Mouse (Mus musculus): ENCODE measurements around the gene Ins2. TPM values are rescaled to one million over a fixed set of nuclear protein-coding genes. Genes with fewer than 3 reads are reported as not detected.

The Ins2 gene
- 236 and 308 TPM in 2 replicates for polyA plus RNA-seq (2015; fragmentation: Nextera tagmentation; extraction: Ambion mirVana)

DNA sequence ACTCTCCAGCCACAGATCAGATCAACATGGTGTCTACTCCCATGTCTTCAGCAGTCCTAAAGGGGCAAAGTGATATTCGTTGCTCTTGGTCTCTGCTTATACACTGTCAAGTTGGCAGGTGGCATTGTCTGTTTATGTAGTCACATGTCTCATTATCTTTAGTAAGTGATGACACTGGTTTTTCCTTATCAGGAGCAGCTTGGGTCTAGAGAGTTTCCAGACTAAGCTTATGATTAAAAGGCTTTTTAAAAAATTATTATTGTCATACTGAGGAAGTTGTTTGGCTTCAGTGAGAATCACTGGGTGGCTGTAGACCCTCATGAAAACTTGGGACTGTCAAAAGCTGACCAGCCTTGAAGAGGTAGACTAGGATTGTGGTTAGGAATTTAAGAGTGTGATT is at the start of gene Ins2:
Gene Ins2 (minus strand): TSS at position 101 of the 400 bp plus-strand sequence.
- 76% methylated on average over 1 of the region's 1 CpGs for WGBS
- Histone ChIP-seq H3K4me2 (ENCODE audit: low read depth, low read length) (no peak within 1 kb of the TSS), H3K9me3 (ENCODE audit: control insufficient read depth, low read length) (no peaks in the 10 kb centered on the region), H3K36me3 (ENCODE audit: control insufficient read depth, insufficient read depth, low read length) (no peaks in the 10 kb centered on the region), H3K4me1 (ENCODE audit: control insufficient read depth, insufficient read depth, low read length) (no peaks in the 10 kb centered on the region), H3K27ac (ENCODE audit: low read length) (no peak within 1 kb of the TSS), H3K4me3 (ENCODE audit: low read length) (no peak within 1 kb of the TSS), H3K27me3 (replicated peaks; ENCODE audit: control insufficient read depth, insufficient read depth, low read length) (no peaks in the 10 kb centered on the region), H3K9ac (ENCODE audit: low read depth, low read length) (no peak within 1 kb of the TSS)
- no peak for ATAC-seq

DNA sequence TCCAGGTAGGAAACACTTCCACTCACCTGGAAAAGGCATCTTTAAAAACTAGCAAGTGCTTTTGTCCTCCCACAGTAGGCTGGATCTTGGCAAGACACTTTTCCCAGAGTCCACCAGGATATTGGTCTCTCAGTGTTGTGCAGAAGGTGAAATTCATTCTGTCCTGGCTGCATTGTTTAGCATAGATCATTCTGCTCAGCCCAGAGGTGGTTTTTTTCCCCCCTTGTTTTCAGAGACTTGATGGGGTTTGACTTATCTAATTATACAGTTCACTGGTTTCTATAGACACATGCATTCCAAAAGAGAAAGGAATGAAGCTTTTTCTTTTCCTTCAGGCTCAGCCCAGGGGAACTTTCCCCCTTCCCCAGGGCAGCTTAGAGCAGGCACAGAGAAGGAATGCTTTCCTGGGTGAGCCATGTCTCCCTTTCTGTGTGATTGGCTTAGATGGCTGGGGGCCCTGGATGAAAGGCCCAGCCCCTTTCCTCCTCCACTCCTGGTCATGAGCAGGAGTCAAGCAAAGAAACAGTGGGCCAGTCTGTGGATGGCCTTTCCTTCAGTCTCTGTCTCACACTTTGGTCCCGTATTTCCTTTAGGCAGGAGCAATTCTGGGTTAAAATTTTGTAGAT is 49.6 kb upstream of the Ins2 start:
- no peak for ATAC-seq
- Histone ChIP-seq H3K27ac (ENCODE audit: low read length) (no peak overlapping the region), H3K4me3 (ENCODE audit: low read length) (no peak overlapping the region), H3K36me3 (ENCODE audit: control insufficient read depth, insufficient read depth, low read length) (no peaks in the 10 kb centered on the region), H3K4me1 (ENCODE audit: control insufficient read depth, insufficient read depth, low read length) (no peaks in the 10 kb centered on the region), H3K27me3 (replicated peaks; ENCODE audit: control insufficient read depth, insufficient read depth, low read length) (no peaks in the 10 kb centered on the region), H3K9me3 (ENCODE audit: control insufficient read depth, low read length) (no peaks in the 10 kb centered on the region), H3K4me2 (ENCODE audit: low read depth, low read length) (no peak overlapping the region), H3K9ac (ENCODE audit: low read depth, low read length) (no peak overlapping the region)
- WGBS: 67% methylated on average over 1 of the region's 1 CpGs

DNA sequence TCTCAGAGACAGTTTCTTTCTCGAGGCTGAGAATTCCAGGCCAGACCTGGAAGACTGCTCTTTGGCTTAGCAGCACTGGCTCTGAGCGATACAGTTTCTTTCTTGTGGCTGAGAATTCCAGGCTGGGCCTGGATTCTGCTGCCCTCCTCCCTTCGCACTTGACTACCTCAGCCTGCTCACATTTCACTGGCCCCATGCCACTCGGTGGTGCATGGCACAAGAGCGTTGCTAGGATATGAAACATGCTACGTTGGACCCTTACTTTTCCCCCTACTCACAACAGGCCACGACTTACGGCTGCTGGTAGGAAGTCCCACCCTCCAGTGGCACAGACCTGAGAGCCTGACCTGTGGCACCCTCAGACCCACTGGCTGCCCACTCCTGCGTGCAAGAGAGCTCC is 46.5 kb upstream of the Ins2 start:
- H3K4me3 ChIP-seq (ENCODE audit: low read length): no peak overlapping the region
- H3K9ac ChIP-seq (ENCODE audit: low read depth, low read length): no peak overlapping the region
- no peak overlapping the region for H3K27ac ChIP-seq (ENCODE audit: low read length)

DNA sequence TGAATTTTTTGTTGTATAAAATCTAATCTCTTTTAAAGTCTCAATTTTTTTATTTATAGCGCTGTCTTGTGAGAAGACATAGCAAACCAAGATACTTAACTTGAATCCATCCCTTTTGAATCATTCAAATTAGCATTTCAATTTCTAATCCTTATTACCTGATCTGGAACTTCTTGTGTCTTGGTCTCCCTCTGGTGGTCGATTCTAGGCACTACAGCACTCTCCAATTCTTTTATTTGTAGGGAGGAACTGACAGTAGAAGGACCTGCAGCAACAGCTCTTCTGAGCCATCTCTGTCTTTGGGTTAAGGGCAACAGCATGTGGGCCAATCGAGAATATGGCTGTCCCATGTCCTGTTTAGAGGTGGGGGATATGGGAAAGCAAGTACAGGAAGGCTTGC is 5.4 kb downstream of the Ins2 start:
- Histone ChIP-seq H3K36me3 (ENCODE audit: control insufficient read depth, insufficient read depth, low read length) (no peaks in the 10 kb centered on the region), H3K9ac (ENCODE audit: low read depth, low read length) (no peak overlapping the region), H3K27ac (ENCODE audit: low read length) (no peak overlapping the region), H3K27me3 (replicated peaks; ENCODE audit: control insufficient read depth, insufficient read depth, low read length) (no peaks in the 10 kb centered on the region), H3K4me1 (ENCODE audit: control insufficient read depth, insufficient read depth, low read length) (no peaks in the 10 kb centered on the region), H3K4me2 (ENCODE audit: low read depth, low read length) (no peak overlapping the region), H3K9me3 (ENCODE audit: control insufficient read depth, low read length) (no peaks in the 10 kb centered on the region), H3K4me3 (ENCODE audit: low read length) (no peak overlapping the region)
- 11% methylated on average over 3 of the region's 3 CpGs for WGBS
- ATAC-seq: no peak

More for the DNA sequence above, 46.5 kb upstream of the Ins2 start:
- ATAC-seq: no peak
- Histone ChIP-seq H3K4me1 (ENCODE audit: control insufficient read depth, insufficient read depth, low read length) (no peaks in the 10 kb centered on the region), H3K9me3 (ENCODE audit: control insufficient read depth, low read length) (no peaks in the 10 kb centered on the region), H3K4me2 (ENCODE audit: low read depth, low read length) (no peak overlapping the region), H3K36me3 (ENCODE audit: control insufficient read depth, insufficient read depth, low read length) (no peaks in the 10 kb centered on the region), H3K27me3 (replicated peaks; ENCODE audit: control insufficient read depth, insufficient read depth, low read length) (no peaks in the 10 kb centered on the region)
- WGBS: 83% methylated on average over 9 of the region's 9 CpGs

DNA sequence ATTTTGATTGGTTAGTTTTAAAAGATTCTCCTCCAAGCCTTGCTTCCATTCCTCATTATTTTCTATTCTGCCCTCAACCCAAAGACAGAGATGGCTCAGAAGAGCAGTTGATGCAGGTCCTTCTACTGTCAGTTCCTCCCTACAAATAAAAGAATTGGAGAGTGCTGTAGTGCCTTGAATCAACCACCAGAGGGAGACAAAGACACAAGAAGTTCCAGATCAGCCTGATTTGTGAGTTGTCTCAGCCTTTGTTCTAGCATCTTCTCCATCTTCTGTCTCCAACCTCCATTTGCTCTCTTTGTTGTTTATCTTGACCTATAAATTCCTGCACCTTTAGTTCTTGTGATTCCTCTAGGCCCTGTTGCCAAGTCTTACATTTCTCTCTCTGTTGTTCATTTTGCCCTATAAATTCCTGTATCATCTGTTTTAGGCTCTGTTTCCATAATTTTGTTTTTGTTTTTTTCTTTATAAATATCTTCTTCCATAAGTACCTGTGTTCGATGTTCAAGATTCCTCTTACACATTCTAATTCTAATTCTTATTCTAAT is 6.2 kb downstream of the Ins2 start:
- Histone ChIP-seq H3K27me3 (replicated peaks; ENCODE audit: control insufficient read depth, insufficient read depth, low read length) (no peaks in the 10 kb centered on the region), H3K9ac (ENCODE audit: low read depth, low read length) (no peak overlapping the region), H3K4me1 (ENCODE audit: control insufficient read depth, insufficient read depth, low read length) (no peaks in the 10 kb centered on the region), H3K4me3 (ENCODE audit: low read length) (no peak overlapping the region), H3K9me3 (ENCODE audit: control insufficient read depth, low read length) (no peaks in the 10 kb centered on the region), H3K27ac (ENCODE audit: low read length) (no peak overlapping the region), H3K36me3 (ENCODE audit: control insufficient read depth, insufficient read depth, low read length) (no peaks in the 10 kb centered on the region), H3K4me2 (ENCODE audit: low read depth, low read length) (no peak overlapping the region)
- ATAC-seq: no peak
- WGBS: 66% methylated on average over 1 of the region's 1 CpGs

DNA sequence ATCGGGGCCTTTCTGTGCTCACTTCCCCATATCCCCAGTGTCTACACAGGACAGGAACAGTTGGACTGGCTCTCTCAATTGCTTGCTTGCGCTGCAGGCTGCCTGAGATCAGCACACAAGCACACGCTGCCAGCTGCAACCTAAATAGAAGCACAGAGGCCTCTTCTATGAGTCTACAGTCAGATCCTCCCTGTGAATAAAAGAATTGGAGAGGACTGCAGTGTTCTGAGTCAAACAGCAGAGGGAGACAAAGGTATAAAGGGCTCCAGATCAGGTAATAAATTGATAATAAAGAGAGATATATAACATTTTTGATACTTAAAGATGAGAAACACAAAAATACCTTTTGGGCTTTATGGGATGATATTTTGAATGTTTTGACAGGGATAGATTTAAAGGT is 17.2 kb downstream of the Ins2 start:
- ATAC-seq: no peak
- H3K4me2 ChIP-seq (ENCODE audit: low read depth, low read length): no peak overlapping the region
- WGBS: 55% methylated on average over 3 of the region's 3 CpGs
- H3K9ac ChIP-seq (ENCODE audit: low read depth, low read length): no peak overlapping the region
- no peaks in the 10 kb centered on the region for H3K9me3 ChIP-seq (ENCODE audit: control insufficient read depth, low read length)
- no peak overlapping the region for H3K27ac ChIP-seq (ENCODE audit: low read length)
- H3K36me3 ChIP-seq (ENCODE audit: control insufficient read depth, insufficient read depth, low read length): no peaks in the 10 kb centered on the region
- H3K27me3 ChIP-seq (replicated peaks; ENCODE audit: control insufficient read depth, insufficient read depth, low read length): no peaks in the 10 kb centered on the region
- H3K4me1 ChIP-seq (ENCODE audit: control insufficient read depth, insufficient read depth, low read length): no peaks in the 10 kb centered on the region
- H3K4me3 ChIP-seq (ENCODE audit: low read length): no peak overlapping the region

DNA sequence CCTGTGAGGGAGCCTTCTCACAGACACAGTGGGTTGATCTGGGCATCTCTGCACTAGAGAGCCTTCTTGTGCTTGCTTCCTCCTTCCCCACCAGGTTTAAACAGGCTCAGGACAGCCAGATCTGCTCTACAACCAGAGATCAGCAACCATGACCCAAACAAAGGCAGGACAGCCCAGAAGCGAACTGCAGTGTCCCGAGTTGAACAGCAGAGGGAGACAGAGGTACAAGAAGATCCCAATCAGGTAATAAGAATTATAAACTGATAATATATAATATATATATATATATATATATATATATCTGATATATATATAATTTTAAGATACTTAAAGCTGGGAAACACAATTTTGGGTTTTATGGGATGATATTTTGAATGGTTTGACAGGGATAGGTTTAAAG is 22.5 kb downstream of the Ins2 start:
- Histone ChIP-seq H3K9me3 (ENCODE audit: control insufficient read depth, low read length) (no peaks in the 10 kb centered on the region), H3K27ac (ENCODE audit: low read length) (no peak overlapping the region), H3K27me3 (replicated peaks; ENCODE audit: control insufficient read depth, insufficient read depth, low read length) (no peaks in the 10 kb centered on the region), H3K36me3 (ENCODE audit: control insufficient read depth, insufficient read depth, low read length) (no peaks in the 10 kb centered on the region), H3K9ac (ENCODE audit: low read depth, low read length) (no peak overlapping the region), H3K4me3 (ENCODE audit: low read length) (no peak overlapping the region), H3K4me1 (ENCODE audit: control insufficient read depth, insufficient read depth, low read length) (no peaks in the 10 kb centered on the region), H3K4me2 (ENCODE audit: low read depth, low read length) (no peak overlapping the region)
- WGBS: 2% methylated on average over 2 of the region's 2 CpGs
- ATAC-seq: no peak

DNA sequence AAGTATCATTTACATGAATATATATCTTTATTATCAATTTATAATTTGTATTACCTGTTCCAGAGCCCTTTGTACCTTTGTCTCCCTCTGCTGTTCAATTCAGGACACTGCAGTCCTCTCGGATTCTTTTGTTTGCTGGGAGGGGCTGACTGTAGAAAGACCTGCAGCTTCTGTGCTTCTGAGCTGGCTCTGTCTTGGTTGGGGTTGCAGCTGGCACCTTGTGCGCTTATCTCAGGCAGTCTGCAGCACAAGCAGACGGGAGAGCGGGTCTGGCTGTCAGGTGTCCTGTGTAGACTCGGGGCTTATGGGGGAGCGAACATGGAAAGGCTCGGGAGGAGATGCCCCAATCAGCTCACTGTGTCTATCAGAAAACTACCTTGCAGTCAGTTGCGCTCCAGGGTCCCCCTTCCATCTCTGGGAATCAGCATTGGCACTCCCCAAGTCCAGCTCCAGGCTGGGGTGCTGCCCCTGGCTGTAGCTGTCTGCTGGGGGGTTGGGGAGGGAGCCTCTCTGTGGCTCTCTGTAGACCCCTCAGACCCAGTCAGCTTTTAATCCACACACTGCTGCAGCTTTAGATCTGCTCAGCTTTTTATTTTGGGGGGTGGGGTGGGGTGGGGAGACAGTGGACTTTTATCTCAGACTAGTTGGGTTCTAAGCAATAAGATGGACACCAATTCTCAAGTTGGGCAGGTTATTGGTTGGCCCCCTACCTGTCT is 28.2 kb downstream of the Ins2 start:
- Histone ChIP-seq H3K36me3 (ENCODE audit: control insufficient read depth, insufficient read depth, low read length) (no peaks in the 10 kb centered on the region), H3K9me3 (ENCODE audit: control insufficient read depth, low read length) (no peaks in the 10 kb centered on the region), H3K4me3 (ENCODE audit: low read length) (no peak overlapping the region), H3K27ac (ENCODE audit: low read length) (no peak overlapping the region), H3K9ac (ENCODE audit: low read depth, low read length) (peak overlapping the region; percentile 34; the same call in 1 of the 2 replicates), H3K27me3 (replicated peaks; ENCODE audit: control insufficient read depth, insufficient read depth, low read length) (no peaks in the 10 kb centered on the region), H3K4me2 (ENCODE audit: low read depth, low read length) (peak overlapping the region; percentile 32), H3K4me1 (ENCODE audit: control insufficient read depth, insufficient read depth, low read length) (no peaks in the 10 kb centered on the region)
- ATAC-seq: no peak
- 10% methylated on average over 8 of the region's 8 CpGs for WGBS

DNA sequence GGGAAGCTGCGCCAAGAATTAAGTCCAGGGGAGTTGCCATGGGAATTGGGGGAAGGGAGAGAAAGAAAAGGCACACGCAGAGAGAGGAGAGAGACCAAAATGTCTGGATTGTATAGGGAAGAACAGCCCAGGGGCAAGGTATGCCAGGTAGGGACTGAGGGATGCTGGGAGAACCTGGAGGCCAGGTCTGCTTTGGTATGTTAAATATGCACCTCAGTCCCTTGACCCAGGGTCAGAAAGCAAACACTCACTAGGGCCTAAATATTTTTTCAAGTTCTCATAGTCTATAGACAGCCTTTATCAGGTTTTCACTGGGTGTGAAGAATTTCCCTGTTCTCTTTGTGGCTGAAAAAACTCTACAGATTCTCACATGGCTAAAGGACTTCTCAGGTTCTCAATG is 36.3 kb downstream of the Ins2 start:
- Histone ChIP-seq H3K4me3 (ENCODE audit: low read length) (no peak overlapping the region), H3K36me3 (ENCODE audit: control insufficient read depth, insufficient read depth, low read length) (no peaks in the 10 kb centered on the region), H3K27me3 (replicated peaks; ENCODE audit: control insufficient read depth, insufficient read depth, low read length) (no peaks in the 10 kb centered on the region), H3K27ac (ENCODE audit: low read length) (no peak overlapping the region), H3K9me3 (ENCODE audit: control insufficient read depth, low read length) (no peaks in the 10 kb centered on the region), H3K4me2 (ENCODE audit: low read depth, low read length) (no peak overlapping the region), H3K4me1 (ENCODE audit: control insufficient read depth, insufficient read depth, low read length) (no peaks in the 10 kb centered on the region), H3K9ac (ENCODE audit: low read depth, low read length) (no peak overlapping the region)
- no peak for ATAC-seq
- 83% methylated on average over 2 of the region's 2 CpGs for WGBS

Data from intestine, embryonic 16.5 days (tissue).